Mouse (Mus musculus) small intestine, adult 2 months (tissue): ENCODE data around the gene Dnajc15. TPM values are rescaled to one million over a fixed set of nuclear protein-coding genes. Genes with fewer than 3 reads are reported as not detected.

ENCODE experiments used
- H3K27ac ChIP-seq: fragments of 200-500 bp; 2 replicates; pipeline ENCODE4 v1.5.1; 2012; ENCODE audit warnings: low read depth, low read length, control low read depth, inconsistent platforms; ENCODE audit not compliant: insufficient read depth
- H3K27me3 ChIP-seq: fragments of 200-500 bp; 2 replicates; pipeline ENCODE4 v1.6.1; 2012; ENCODE audit warnings: mild to moderate bottlenecking, moderate library complexity, low read length, inconsistent platforms; ENCODE audit not compliant: control insufficient read depth, insufficient read depth
- H3K36me3 ChIP-seq: fragments of 200-500 bp; 2 replicates; pipeline ENCODE4 v1.6.1; 2012; ENCODE audit warnings: mild to moderate bottlenecking, low read length, control low read depth, inconsistent platforms; ENCODE audit not compliant: control insufficient read depth, insufficient read depth
- H3K4me1 ChIP-seq: fragments of 200-500 bp; 2 replicates; pipeline ENCODE4 v1.6.1; 2012; ENCODE audit warnings: low read length, inconsistent platforms, mixed read lengths; ENCODE audit not compliant: control insufficient read depth, insufficient read depth, insufficient read length
- H3K4me3 ChIP-seq: fragments of 200-500 bp; 2 replicates; pipeline ENCODE4 v1.5.1; 2012; ENCODE audit warnings: low read depth, mild to moderate bottlenecking, control low read depth, inconsistent platforms, low read length, moderate library complexity
- CTCF ChIP-seq: fragments of 200-500 bp; IDR thresholded peaks from 2 replicates; pipeline ENCODE4 v1.5.1; 2012; ENCODE audit warnings: low read depth, mild to moderate bottlenecking, control low read depth, inconsistent platforms, low read length, moderate library complexity, mixed read lengths; ENCODE audit not compliant: insufficient replicate concordance, insufficient read length; ENCODE audit errors: extremely low read depth
- POLR2A ChIP-seq: fragments of 200-500 bp; IDR thresholded peaks from 2 replicates; pipeline ENCODE4 v1.6.1; 2012; ENCODE audit warnings: low read depth, mild to moderate bottlenecking, control low read depth, inconsistent platforms, low read length, moderate library complexity
- WGBS: fragments of 180-500 bp; shearing (Covaris S2); methylation state at CpG from one replicate; pipeline ENCODE4 v1.1.7; 2018; 5-methylcytosine and 5-hydroxymethylcytosine counted together
- polyA plus RNA-seq: library from polyadenylated mRNA; depleted of rRNA; stranded (reverse); fragments of >200 nt; gene quantifications from 2 replicates; pipeline ENCODE4 v1.2.3, GENCODE M21; 2012

Gene Dnajc15
- polyA plus RNA-seq, 1 experiment: 4.8 TPM

- Histone ChIP-seq H3K4me3 (no peak overlapping the region), H3K27ac (no peak overlapping the region), H3K4me1 (no peaks in the 10 kb centered on the region), H3K27me3 (no peaks in the 10 kb centered on the region), H3K36me3 (no peaks in the 10 kb centered on the region)
- TF ChIP-seq CTCF: no peak
- TF ChIP-seq POLR2A: no peak
- WGBS: 82% methylated on average over 1 of the region's 1 CpGs
These were observed 1.3 kb upstream of the Dnajc15 start for GRCm38 (mm10) chr14:77876199-77876598.

GRCm38 (mm10) chr14:77871380-77871975, 3.4 kb downstream of the Dnajc15 start:
- WGBS: 67% methylated on average over 6 of the region's 6 CpGs
- TF ChIP-seq CTCF (no peak), POLR2A (no peak)
- no peak overlapping the region for H3K27ac ChIP-seq

GRCm38 (mm10) chr14:77870926-77871325, 4.0 kb downstream of the Dnajc15 start:
- H3K36me3 ChIP-seq: no peaks in the 10 kb centered on the region
- H3K27me3 ChIP-seq: no peaks in the 10 kb centered on the region
- no peaks in the 10 kb centered on the region for H3K4me1 ChIP-seq
- no peak overlapping the region for H3K4me3 ChIP-seq
- no peak for TF ChIP-seq CTCF
- no peak for TF ChIP-seq POLR2A
- WGBS: 66% methylated on average over 3 of the region's 3 CpGs
- no peak overlapping the region for H3K27ac ChIP-seq

More at GRCm38 (mm10) chr14:77871380-77871975, 3.4 kb downstream of the Dnajc15 start:
- H3K4me1 ChIP-seq: no peaks in the 10 kb centered on the region
- H3K4me3 ChIP-seq: no peak overlapping the region
- H3K27me3 ChIP-seq: no peaks in the 10 kb centered on the region
- no peaks in the 10 kb centered on the region for H3K36me3 ChIP-seq

GRCm38 (mm10) chr14:77867601-77868000, 7.3 kb downstream of the Dnajc15 start:
- no peak overlapping the region for H3K4me3 ChIP-seq
- no peak for TF ChIP-seq CTCF
- no peak overlapping the region for H3K27ac ChIP-seq
- WGBS: 87% methylated on average over 5 of the region's 5 CpGs
- H3K36me3 ChIP-seq: no peaks in the 10 kb centered on the region
- H3K4me1 ChIP-seq: no peaks in the 10 kb centered on the region; the same call in 1 of the 2 replicates
- H3K27me3 ChIP-seq: no peaks in the 10 kb centered on the region

GRCm38 (mm10) chr14:77864510-77864909, 10.4 kb downstream of the Dnajc15 start:
- no peak overlapping the region for H3K4me3 ChIP-seq
- 91% methylated on average over 6 of the region's 6 CpGs for WGBS
- no peaks in the 10 kb centered on the region for H3K27me3 ChIP-seq
- H3K36me3 ChIP-seq: no peaks in the 10 kb centered on the region
- no peak for TF ChIP-seq CTCF
- no peak for TF ChIP-seq POLR2A
- H3K4me1 ChIP-seq: no peaks in the 10 kb centered on the region; the same call in 1 of the 2 replicates
- H3K27ac ChIP-seq: peak overlapping the region; percentile 29; the same call in 1 of the 2 replicates

- Histone ChIP-seq H3K27ac (peak overlapping the region; percentile 29; the same call in 1 of the 2 replicates), H3K27me3 (no peaks in the 10 kb centered on the region)
These were observed 10.9 kb downstream of the Dnajc15 start for GRCm38 (mm10) chr14:77864051-77864450.

GRCm38 (mm10) chr14:77860841-77861560, 13.9 kb downstream of the Dnajc15 start:
- TF ChIP-seq CTCF (no peak), POLR2A (no peak)
- H3K4me3 ChIP-seq: no peak overlapping the region
- WGBS: 59% methylated on average over 5 of the region's 5 CpGs
- peak overlapping the region; percentile 49; the same call in 1 of the 2 replicates for H3K27ac ChIP-seq
- no peaks in the 10 kb centered on the region for H3K27me3 ChIP-seq
- H3K4me1 ChIP-seq: no peaks in the 10 kb centered on the region; the same call in 1 of the 2 replicates
- no peaks in the 10 kb centered on the region for H3K36me3 ChIP-seq

More at GRCm38 (mm10) chr14:77864051-77864450, 10.9 kb downstream of the Dnajc15 start:
- 83% methylated on average over 3 of the region's 3 CpGs for WGBS
- no peaks in the 10 kb centered on the region; the same call in 1 of the 2 replicates for H3K4me1 ChIP-seq
- no peaks in the 10 kb centered on the region for H3K36me3 ChIP-seq
- no peak for TF ChIP-seq CTCF
- H3K4me3 ChIP-seq: no peak overlapping the region
